Mouse (Mus musculus): ENCODE measurements around the gene Sec14l5.

- TF ChIP-seq CTCF (IDR thresholded peaks at IDR 0.05; ENCODE audit: low read depth) (no peak), EP300 (optimal IDR thresholded peaks at IDR 0.05) (no peak)
These were observed 63.5 kb downstream of the Sec14l5 start for GRCm38 (mm10) chr16:5210365-5210764.

All from stomach, postnatal 0 days (tissue).